Mouse (Mus musculus): Measurements from ENCODE around the gene Olfr543. TPM values are rescaled to one million over a fixed set of nuclear protein-coding genes. Genes with fewer than 3 reads are reported as not detected.

Olfr543 gene
- total and polyA plus RNA-seq, 3 experiments = 0.27 TPM; not detected in 2

- no peaks in the 10 kb centered on the region; the same call in 1 of the 2 replicates for H3K4me1 ChIP-seq (ENCODE audit: insufficient read depth, low read depth, low read length)
- TF ChIP-seq GATA1 (IDR thresholded peaks at IDR 0.05; ENCODE audit: borderline replicate concordance, low read length) (no peak), POLR2AphosphoS5 (IDR thresholded peaks at IDR 0.05; ENCODE audit: insufficient replicate concordance, low read depth, low read length) (no peak), TAL1 (conservative IDR thresholded peaks at IDR 0.05; ENCODE audit: low read depth, low read length) (no peak), CTCF (IDR thresholded peaks at IDR 0.05; ENCODE audit: low read depth, low read length) (no peak), GATA2 (IDR thresholded peaks at IDR 0.05; ENCODE audit: borderline replicate concordance, low read depth, low read length) (no peak)
- peaks cover 90% of the 10 kb centered on the region for H3K36me3 ChIP-seq (replicated peaks)
- H3K27me3 ChIP-seq (ENCODE audit: insufficient read depth, low read length) = no peaks in the 10 kb centered on the region
- no peaks in the 10 kb centered on the region for H3K9me3 ChIP-seq (replicated peaks)
- DNase-seq (ENCODE audit: low spot score) = no peak
- ATAC-seq (ENCODE audit: extremely low read depth, insufficient number of reproducible peaks, low FRiP score, poor library complexity, severe bottlenecking) = no peak
- H3K4me3 ChIP-seq (ENCODE audit: low read depth, low read length) = no peak overlapping the region
Measured at GRCm38 (mm10) chr7:102467566-102467965, 13.9 kb downstream of the Olfr543 start.

GRCm38 (mm10) chr7:102458618-102459380 lies 22.7 kb downstream of the Olfr543 start:
- TF ChIP-seq GATA1 (IDR thresholded peaks at IDR 0.05; ENCODE audit: borderline replicate concordance, low read length) = no peak
- TF ChIP-seq CTCF (IDR thresholded peaks at IDR 0.05; ENCODE audit: low read depth, low read length) = no peak
- TF ChIP-seq GATA2 (IDR thresholded peaks at IDR 0.05; ENCODE audit: borderline replicate concordance, low read depth, low read length) = no peak
- TF ChIP-seq POLR2AphosphoS5 (IDR thresholded peaks at IDR 0.05; ENCODE audit: insufficient replicate concordance, low read depth, low read length) = no peak
- no peak for TF ChIP-seq TAL1 (conservative IDR thresholded peaks at IDR 0.05; ENCODE audit: low read depth, low read length)
- H3K27me3 ChIP-seq (ENCODE audit: insufficient read depth, low read length) = no peaks in the 10 kb centered on the region
- ATAC-seq (ENCODE audit: extremely low read depth, insufficient number of reproducible peaks, low FRiP score, poor library complexity, severe bottlenecking) (no peak), DNase-seq (ENCODE audit: low spot score) (no peak)
- peaks cover 18% of the 10 kb centered on the region for H3K4me1 ChIP-seq (ENCODE audit: insufficient read depth, low read depth, low read length)
- no peak overlapping the region for H3K4me3 ChIP-seq (ENCODE audit: low read depth, low read length)
- peaks cover 92% of the 10 kb centered on the region for H3K36me3 ChIP-seq (replicated peaks)
- no peaks in the 10 kb centered on the region for H3K9me3 ChIP-seq (replicated peaks)

GRCm38 (mm10) chr7:102446438-102446837 lies 35.0 kb downstream of the Olfr543 start:
- no peaks in the 10 kb centered on the region for H3K9me3 ChIP-seq (replicated peaks)
- ATAC-seq (ENCODE audit: extremely low read depth, insufficient number of reproducible peaks, low FRiP score, poor library complexity, severe bottlenecking) (no peak), DNase-seq (ENCODE audit: low spot score) (no peak)
- no peak overlapping the region for H3K4me3 ChIP-seq (ENCODE audit: low read depth, low read length)
- peaks cover 69% of the 10 kb centered on the region for H3K36me3 ChIP-seq (replicated peaks)
- no peaks in the 10 kb centered on the region for H3K27me3 ChIP-seq (ENCODE audit: insufficient read depth, low read length)
- H3K4me1 ChIP-seq (ENCODE audit: insufficient read depth, low read depth, low read length) = peaks cover 22% of the 10 kb centered on the region
- TF ChIP-seq CTCF (IDR thresholded peaks at IDR 0.05; ENCODE audit: low read depth, low read length) (no peak), POLR2AphosphoS5 (IDR thresholded peaks at IDR 0.05; ENCODE audit: insufficient replicate concordance, low read depth, low read length) (no peak), TAL1 (conservative IDR thresholded peaks at IDR 0.05; ENCODE audit: low read depth, low read length) (no peak), GATA1 (IDR thresholded peaks at IDR 0.05; ENCODE audit: borderline replicate concordance, low read length) (no peak), GATA2 (IDR thresholded peaks at IDR 0.05; ENCODE audit: borderline replicate concordance, low read depth, low read length) (no peak)

DNA sequence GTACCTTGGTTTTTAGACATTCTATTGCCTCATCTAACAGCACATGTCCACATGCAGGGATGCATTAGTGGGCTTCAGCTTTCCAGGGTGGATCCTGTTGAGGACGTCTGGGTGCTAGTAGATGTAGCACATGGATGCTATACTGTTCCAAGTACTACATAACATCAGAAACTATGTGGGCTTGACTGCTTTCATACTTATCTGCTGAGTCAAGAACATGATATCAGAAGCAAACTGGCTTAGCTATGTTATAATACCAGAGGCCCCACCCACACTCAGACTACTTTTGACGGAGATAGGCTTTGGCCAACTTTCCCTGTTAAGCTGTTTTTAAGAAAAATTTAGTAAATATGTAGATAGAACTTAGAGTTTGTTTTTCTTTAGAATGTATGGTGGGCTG lies 37.2 kb downstream of the Olfr543 start:
- H3K27me3 ChIP-seq (ENCODE audit: insufficient read depth, low read length) = no peaks in the 10 kb centered on the region
- DNase-seq (ENCODE audit: low spot score) (peak; percentile 14), ATAC-seq (ENCODE audit: extremely low read depth, insufficient number of reproducible peaks, low FRiP score, poor library complexity, severe bottlenecking) (no peak)
- H3K4me1 ChIP-seq (ENCODE audit: insufficient read depth, low read depth, low read length) = peaks cover 28% of the 10 kb centered on the region
- H3K9me3 ChIP-seq (replicated peaks) = no peaks in the 10 kb centered on the region
- H3K4me3 ChIP-seq (ENCODE audit: low read depth, low read length) = peak overlapping the region; percentile 62; the same call in 1 of the 2 replicates
- no peak for TF ChIP-seq POLR2AphosphoS5 (IDR thresholded peaks at IDR 0.05; ENCODE audit: insufficient replicate concordance, low read depth, low read length)
- TF ChIP-seq GATA1 (IDR thresholded peaks at IDR 0.05; ENCODE audit: borderline replicate concordance, low read length) = no peak
- no peak for TF ChIP-seq GATA2 (IDR thresholded peaks at IDR 0.05; ENCODE audit: borderline replicate concordance, low read depth, low read length)
- TF ChIP-seq TAL1 (conservative IDR thresholded peaks at IDR 0.05; ENCODE audit: low read depth, low read length) = no peak
- no peak for TF ChIP-seq CTCF (IDR thresholded peaks at IDR 0.05; ENCODE audit: low read depth, low read length)
- H3K36me3 ChIP-seq (replicated peaks) = peaks cover 48% of the 10 kb centered on the region

DNA sequence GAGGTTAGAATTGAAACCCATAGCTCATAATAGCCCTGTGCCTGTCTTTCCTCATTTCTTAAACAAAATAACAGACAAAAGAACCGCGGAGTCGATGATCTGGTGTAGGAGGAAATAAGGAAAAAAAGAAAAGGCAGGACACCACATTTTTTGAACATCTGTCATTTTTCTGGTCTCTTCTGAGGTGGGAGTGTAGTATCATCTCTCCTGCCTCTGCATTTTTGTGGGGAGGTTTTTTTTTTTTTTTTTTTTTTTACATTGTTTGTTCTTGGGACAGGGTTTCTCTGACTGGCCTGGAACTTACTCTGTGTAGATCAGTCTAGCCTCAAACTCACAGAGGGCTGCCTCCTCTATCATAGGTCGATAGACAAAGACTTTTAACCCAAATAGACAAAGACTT lies 39.0 kb downstream of the Olfr543 start:
- Histone ChIP-seq H3K9me3 (replicated peaks) (no peaks in the 10 kb centered on the region), H3K4me1 (ENCODE audit: insufficient read depth, low read depth, low read length) (peaks cover 28% of the 10 kb centered on the region), H3K36me3 (replicated peaks) (peaks cover 31% of the 10 kb centered on the region), H3K27me3 (ENCODE audit: insufficient read depth, low read length) (no peaks in the 10 kb centered on the region), H3K4me3 (ENCODE audit: low read depth, low read length) (peak overlapping the region; percentile 92)
- TF ChIP-seq CTCF (IDR thresholded peaks at IDR 0.05; ENCODE audit: low read depth, low read length) (no peak), GATA1 (IDR thresholded peaks at IDR 0.05; ENCODE audit: borderline replicate concordance, low read length) (no peak), GATA2 (IDR thresholded peaks at IDR 0.05; ENCODE audit: borderline replicate concordance, low read depth, low read length) (no peak), TAL1 (conservative IDR thresholded peaks at IDR 0.05; ENCODE audit: low read depth, low read length) (no peak), POLR2AphosphoS5 (IDR thresholded peaks at IDR 0.05; ENCODE audit: insufficient replicate concordance, low read depth, low read length) (no peak)
- no peak for DNase-seq (ENCODE audit: low spot score)
- no peak for ATAC-seq (ENCODE audit: extremely low read depth, insufficient number of reproducible peaks, low FRiP score, poor library complexity, severe bottlenecking)

DNA sequence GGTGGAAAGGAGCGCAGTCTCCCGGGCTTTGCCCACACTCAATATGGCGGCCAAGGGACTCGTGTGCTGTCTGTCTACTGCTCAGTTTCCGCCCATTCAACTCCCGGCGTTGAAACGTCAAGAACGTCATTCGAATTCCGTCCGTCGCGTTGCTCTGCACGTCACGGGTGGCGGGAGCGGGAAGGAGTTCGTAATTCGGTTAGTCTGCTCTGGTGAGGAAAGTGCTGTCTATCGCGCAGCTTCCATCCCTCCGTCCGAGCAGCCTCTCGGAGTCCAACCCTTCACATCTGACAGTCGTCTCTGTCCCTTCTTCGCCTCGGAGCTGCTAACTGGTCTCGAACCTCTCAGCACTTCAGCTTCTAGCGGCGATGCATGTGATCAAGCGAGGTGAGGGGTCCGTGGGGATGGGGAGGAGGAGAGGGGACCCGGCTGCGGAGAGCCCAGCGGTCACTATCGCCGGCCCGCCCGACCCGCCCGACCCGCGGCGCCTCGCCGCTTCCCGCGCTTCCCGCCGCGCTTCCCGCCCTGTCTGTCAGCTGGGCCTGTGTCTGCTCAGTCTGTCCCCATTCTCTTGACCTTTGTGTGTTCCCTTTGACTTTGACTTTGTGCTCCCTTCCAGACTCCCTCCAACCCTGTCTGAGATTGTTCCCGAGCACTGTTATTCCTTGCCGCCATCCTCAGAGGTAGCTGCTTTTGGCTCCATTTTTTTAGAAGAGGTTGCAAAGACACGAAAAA lies 39.7 kb downstream of the Olfr543 start, which contains the start of gene Rrm1:
Rrm1 (plus strand) TSS at position 39 of the 735 bp plus-strand sequence.
- peak; percentile 94 for ATAC-seq (ENCODE audit: extremely low read depth, insufficient number of reproducible peaks, low FRiP score, poor library complexity, severe bottlenecking)
- TF ChIP-seq TAL1 (conservative IDR thresholded peaks at IDR 0.05; ENCODE audit: low read depth, low read length) = no peak
- TF ChIP-seq CTCF (IDR thresholded peaks at IDR 0.05; ENCODE audit: low read depth, low read length) = no peak
- TF ChIP-seq POLR2AphosphoS5 (IDR thresholded peaks at IDR 0.05; ENCODE audit: insufficient replicate concordance, low read depth, low read length) = no peak
- no peak for TF ChIP-seq GATA2 (IDR thresholded peaks at IDR 0.05; ENCODE audit: borderline replicate concordance, low read depth, low read length)
- TF ChIP-seq GATA1 (IDR thresholded peaks at IDR 0.05; ENCODE audit: borderline replicate concordance, low read length) = no peak

More for the DNA sequence above, 39.7 kb downstream of the Olfr543 start, which contains the start of gene Rrm1:
- Histone ChIP-seq H3K4me1 (ENCODE audit: insufficient read depth, low read depth, low read length) (peaks cover 28% of the 10 kb centered on the region), H3K27me3 (ENCODE audit: insufficient read depth, low read length) (no peaks in the 10 kb centered on the region), H3K4me3 (ENCODE audit: low read depth, low read length) (peak within 1 kb of the TSS; percentile 92), H3K9me3 (replicated peaks) (no peaks in the 10 kb centered on the region), H3K36me3 (replicated peaks) (peaks cover 29% of the 10 kb centered on the region)
- DNase-seq (ENCODE audit: low spot score) = peak; percentile 87
